Mouse (Mus musculus): ENCODE results near the gene Psmd14. TPM values are rescaled to one million over a fixed set of nuclear protein-coding genes. Genes with fewer than 3 reads are reported as not detected.
A peak's percentile ranks its signal among the peaks of the same experiment; 100 is the strongest.

Gene Psmd14
- total RNA-seq, 2 experiments from 2014 or later: 103 to 112 TPM

DNA sequence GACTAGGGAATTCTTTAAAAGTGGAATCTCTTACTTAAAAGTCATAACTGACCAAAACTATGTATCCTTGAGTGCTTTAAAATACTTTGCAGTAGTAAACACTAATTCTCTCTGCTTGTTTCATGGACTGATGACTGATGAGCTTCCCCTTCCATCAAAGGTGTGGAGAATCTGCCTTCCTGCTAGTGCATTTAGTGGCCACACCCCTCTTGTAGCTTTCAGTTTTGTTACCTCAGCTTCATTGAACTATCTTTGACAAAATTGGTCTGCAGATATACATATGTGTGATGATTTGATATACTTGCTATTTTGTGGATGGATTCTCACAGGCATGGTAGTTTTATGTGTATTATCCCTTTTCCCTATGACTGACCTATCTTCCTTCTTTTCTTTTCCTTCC, 43.5 kb downstream of the Psmd14 start:
- DNase-seq (ENCODE audit: low spot score in 2 of 2): no peak
- intact Hi-C loops (cut with DNase I): no loop called here

DNA sequence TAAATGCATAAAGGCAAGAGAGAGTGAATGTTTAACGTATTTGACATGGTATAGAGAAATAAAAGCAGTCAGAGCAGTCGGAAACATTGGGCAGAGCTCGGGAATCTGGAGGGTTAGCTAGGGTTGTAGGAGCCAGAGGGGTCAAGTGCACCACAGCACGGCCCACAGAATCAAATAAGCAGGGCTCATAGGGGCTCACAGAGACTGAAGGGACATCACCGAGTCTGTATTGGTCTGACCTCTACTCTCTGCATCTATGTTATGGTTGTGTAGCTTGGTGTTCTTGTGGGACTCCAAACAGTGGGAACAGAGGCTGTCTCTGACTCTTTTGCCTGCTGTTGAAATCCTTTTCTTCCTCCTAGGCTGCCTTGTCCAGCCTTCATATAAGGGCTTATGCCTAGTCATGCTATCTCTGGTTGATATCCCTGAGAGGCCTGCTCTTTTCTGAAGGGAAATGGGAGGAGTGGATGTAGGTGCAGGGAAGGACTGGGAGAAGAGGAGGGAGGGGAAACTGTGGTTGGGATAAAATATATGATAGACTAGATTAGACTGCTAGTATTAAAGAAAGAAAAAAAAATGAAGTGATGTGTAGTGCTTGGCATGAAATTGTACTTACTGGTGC, 47.9 kb downstream of the Psmd14 start:
- intact Hi-C loops (cut with DNase I): no loop called here
- no peak for DNase-seq (ENCODE audit: low spot score in 2 of 2)

DNA sequence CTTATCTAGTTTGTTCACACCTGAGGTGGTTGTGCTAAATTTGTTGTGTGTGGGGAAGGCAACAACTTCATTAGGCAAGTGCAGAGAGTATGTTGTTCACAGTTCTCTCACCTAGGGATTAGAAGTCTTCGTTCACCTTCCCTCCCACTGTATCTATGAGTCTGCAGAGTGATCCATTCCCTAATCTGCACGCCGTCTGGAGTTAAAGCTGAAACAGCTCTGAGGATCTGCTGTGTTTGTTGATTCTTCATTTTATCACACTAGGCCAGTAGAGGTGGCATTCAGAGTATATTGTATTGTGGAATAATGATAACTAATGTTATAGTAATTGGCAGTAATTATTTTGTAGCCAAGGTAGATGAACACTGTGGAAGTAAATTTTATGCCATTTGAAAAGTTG, 48.5 kb downstream of the Psmd14 start:
- DNase-seq (ENCODE audit: low spot score in 2 of 2): no peak
- intact Hi-C loops (cut with DNase I): no loop called here

DNA sequence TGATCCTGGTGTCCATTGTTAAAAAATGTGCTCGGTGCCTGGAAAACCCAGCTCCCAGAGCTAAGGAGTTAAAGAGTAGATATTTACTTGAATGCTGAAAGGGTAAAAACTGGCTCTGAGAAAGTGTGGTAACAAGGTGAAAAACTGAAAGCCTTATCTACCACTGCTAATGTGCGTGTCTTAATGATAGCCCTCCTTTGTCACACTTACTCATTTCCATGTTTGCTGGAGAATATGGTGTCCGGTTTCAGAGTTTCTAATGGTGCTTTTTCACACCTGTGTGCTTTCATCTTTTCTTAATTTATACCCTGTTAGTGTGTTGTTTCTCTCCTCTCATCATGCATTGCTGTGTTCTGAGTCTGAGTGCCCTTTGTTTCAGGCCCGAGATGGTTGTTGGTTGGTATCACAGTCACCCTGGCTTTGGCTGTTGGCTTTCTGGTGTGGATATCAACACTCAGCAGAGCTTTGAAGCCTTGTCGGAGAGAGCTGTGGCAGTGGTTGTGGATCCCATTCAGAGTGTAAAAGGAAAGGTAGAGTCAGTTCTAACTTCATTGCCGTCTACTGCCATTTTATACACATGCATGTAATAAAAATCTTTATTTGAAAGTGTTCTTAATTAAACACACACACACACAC, 53.1 kb downstream of the Psmd14 start:
- no peak for DNase-seq (ENCODE audit: low spot score in 2 of 2)
- intact Hi-C loops (cut with DNase I): no loop called here

DNA sequence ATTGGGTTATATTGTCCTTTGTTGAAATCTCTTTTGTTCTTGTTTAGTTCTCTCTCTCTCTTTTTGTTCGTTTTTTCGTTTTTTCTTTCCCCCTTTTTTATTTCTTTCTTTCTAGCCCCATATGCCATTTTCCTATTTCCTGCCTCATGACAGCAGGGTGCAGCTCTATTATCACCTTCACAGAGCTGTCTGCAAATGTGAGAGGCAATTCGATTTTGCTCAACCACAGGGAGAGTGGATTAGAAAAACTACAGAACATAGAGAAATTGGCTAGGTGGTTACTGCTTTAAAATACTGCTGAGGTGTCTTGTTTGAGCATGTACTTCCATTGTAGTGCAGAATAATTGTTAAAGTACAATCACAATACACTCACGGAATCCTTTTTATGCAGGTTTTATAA, 54.0 kb downstream of the Psmd14 start:
- DNase-seq (ENCODE audit: low spot score in 2 of 2): no peak
- intact Hi-C loops (cut with DNase I): no loop called here

DNA sequence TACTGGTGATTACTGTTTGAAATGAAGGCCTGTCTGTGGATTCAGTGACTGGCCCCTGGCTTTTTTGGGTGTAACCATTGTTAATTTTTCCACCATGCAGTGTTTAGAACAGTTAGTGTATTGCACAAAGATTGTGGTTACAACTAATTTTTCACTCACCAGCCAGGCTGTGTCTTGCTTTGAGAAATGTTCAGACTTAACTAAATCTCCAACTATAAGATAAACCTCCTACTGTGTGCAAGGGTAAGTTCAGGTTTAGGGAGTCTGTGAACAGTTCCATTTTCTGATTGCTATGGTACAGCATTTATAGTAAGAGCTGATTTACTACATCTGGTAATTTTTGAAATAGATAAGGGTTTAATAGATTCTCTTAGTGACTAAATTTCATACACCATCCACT, 69.3 kb downstream of the Psmd14 start:
- no peak for DNase-seq (ENCODE audit: low spot score in 2 of 2)
- intact Hi-C loops (cut with DNase I): no loop called here

DNA sequence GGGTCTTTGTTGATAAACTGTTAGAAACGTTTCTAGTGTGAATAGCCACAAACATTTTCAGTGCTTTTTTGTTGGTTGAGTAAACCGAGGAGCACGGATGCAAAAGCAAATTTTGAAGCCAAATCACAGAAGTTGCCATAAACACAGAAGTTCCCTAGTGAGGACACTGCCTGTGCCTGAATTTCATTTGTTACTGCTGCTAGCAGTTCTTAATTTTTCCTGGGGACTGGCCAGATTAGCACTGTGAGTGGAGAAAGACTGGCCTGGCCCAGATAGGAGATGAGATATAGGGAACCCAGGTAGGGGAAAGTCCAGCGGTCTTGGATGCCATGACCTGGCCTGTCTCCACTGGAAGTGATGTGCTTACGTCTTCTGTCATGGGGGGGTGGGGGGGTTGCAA, 83.5 kb downstream of the Psmd14 start:
- intact Hi-C loops (cut with DNase I): no loop called here
- no peak for DNase-seq (ENCODE audit: low spot score in 2 of 2)

DNA sequence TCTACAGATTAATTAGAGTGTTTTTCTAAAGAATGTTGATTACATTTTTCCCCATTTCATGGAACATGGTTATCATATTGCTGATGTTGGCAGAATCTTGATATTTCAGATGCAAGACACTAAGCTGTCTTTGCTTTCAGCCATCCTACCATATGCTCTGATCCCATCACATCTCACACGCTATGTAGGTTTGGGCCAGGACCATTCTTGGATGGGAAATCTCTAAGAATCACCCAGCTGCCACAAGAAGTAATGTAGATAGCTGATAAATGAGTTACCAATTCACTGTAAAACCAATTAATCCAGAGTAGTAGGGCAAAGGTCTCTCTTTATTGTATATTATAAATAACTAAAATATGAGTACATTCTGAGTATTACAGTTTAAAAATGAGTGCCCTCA, 86.6 kb downstream of the Psmd14 start:
- no peak for DNase-seq (ENCODE audit: low spot score in 2 of 2)
- intact Hi-C loops (cut with DNase I): no loop called here

DNA sequence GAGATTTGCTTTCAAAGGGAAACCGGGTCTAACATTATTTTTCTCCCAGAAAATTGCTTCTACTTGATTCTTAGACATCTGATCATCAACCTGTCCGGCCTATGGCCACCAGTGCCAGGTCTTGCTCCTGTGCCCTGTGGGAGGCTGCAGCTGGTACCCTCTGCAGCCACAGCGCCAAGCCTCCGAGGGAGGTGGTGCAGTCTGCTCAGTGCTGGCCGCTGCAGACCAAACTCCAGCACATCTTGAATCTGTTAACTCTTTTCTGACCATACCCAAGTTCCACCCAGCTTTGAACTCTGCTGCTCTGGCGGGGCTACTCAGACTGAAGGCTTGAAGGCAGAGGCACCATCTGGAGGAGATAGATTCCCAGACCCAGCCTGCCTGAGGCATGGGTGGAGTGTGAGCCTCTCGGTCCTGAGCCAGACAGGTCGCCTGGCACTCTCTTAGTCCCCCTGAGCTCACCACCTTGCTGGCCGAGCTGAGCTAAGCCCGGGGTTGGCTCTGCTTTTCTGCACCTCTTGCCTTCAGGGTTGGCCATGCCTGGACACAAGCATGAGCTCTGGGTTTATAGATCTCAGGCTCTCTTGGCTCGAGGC, 91.3 kb downstream of the Psmd14 start, which contains the start of gene Tbr1:
Tbr1 (plus strand) TSS at position 275 of the 596 bp plus-strand sequence.
- DNase-seq (ENCODE audit: low spot score in 2 of 2): peak; percentile 43 to 51
- intact Hi-C loops (cut with DNase I): no loop called here

DNA sequence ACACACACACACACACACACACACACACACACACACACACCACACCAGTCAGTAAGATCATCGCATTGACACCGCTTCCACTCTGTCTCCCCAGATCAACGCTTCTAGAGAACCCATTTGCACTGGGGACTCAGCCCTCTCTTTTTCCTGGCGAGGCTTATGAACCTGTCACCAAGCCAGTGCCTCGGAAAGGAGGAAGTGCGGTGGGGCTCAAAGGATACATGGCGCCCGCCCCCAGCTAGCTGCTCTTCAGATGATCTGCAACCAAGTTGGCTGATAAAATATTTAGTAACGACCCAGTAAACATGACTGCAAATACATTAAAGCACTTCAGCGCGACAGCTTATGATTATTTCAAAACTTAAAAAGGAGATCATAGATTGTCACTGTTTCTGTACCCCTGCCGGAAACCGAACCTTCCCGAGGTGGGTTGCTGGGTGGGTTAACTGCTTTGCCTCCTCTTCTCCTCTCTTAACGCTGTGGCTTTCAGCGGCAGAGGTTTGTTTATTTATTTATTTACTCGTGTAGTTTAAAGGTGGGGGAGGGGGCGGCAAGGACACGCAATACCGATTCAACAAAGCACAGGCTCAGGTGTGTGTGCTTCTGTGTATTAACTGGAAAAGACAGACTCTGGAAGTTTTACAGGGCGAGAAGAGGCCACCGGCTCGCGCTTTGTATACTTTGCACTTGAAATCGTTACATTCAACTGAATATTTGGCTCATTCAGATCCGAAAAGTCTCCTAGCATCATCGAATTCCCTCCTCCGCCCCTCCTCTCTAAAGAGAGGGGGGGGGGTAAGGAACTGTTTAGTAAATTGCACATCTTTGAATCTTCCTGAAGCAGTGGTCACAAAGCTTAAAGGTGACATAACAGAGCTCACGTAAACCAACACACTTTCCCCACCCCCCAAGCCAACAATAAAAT, 92.2 kb downstream of the Psmd14 start:
- DNase-seq (ENCODE audit: low spot score in 2 of 2): peak; percentile 50 to 59
- intact Hi-C loops (cut with DNase I): no loop called here

DNA sequence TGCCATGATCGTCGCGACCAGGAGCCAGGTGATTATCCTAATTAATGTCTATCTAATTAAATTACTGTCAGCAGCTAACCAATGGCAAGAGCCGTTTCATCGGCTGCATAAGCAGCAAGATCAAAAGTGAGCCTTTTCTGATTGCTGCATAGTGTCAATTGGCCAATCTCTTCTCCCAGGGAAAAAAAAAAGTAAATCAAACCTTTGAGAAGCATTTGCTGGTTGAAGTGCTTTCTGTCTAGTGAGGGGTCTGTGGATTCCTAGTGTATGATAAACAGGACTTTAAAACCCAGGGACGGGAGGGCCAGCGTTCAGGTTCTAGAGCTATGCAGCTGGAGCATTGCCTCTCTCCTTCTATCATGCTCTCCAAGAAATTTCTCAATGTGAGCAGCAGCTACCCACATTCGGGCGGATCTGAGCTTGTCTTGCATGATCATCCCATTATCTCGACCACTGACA, 92.9 kb downstream of the Psmd14 start:
- DNase-seq (ENCODE audit: low spot score in 2 of 2): peak; percentile 56 to 63
- intact Hi-C loops (cut with DNase I): no loop called here

DNA sequence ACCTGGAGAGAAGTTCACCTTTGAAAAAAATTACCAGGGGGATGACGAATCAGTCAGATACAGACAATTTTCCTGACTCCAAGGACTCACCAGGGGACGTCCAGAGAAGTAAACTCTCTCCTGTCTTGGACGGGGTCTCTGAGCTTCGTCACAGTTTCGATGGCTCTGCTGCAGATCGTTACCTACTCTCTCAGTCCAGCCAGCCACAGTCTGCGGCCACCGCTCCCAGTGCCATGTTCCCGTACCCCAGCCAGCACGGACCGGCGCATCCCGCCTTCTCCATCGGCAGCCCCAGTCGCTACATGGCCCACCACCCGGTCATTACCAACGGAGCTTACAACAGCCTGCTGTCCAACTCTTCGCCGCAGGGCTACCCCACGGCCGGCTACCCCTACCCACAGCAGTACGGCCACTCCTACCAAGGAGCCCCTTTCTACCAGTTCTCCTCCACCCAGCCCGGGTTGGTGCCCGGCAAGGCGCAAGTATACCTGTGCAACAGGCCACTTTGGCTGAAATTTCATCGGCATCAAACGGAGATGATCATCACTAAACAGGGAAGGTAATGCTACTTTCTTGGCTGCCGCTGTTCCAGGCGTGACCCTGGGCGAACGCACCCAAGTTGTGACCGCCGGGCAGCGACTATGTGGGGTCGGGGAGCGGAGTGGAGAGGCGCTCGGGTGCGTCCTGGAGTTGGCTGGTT, 93.5 kb downstream of the Psmd14 start:
- peak; percentile 54 for DNase-seq (ENCODE audit: low spot score in 2 of 2)
- intact Hi-C loops (cut with DNase I): no loop called here

DNA sequence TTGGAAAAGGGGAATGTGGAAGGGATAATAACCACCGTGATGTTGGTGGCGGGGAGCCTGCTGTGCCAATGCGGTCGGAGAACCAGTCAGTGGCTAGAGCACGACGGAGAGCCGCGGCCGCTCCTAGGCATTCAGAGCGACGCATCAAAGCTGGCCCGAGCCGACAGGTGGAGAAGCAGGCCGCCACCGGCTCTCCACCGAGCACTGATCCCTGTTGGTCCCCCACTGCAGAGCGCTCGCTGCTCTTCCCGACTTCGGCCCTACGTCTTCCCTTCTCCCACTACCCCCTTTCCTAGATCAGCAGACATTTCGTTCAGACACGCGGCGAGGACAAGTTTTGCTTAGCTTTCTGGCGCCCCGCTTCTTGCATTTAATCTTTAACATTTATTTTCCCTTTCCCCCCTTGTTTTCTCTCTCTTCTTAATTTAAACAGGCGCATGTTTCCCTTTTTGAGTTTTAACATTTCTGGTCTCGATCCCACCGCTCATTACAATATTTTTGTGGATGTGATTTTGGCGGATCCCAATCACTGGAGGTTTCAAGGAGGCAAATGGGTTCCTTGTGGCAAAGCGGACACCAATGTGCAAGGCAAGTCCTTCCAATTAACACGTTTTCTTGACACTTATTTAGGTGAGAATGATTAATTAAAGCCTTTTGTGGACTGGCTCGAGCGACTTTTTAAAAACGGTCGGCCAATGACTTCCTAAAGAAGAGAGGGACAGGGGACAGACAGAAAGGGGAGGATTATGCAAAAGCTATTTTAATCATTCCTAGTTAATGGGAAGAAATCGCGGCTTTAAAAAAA, 94.2 kb downstream of the Psmd14 start:
- intact Hi-C loops (cut with DNase I): no loop called here
- peak; percentile 29 to 38 for DNase-seq (ENCODE audit: low spot score in 2 of 2)

DNA sequence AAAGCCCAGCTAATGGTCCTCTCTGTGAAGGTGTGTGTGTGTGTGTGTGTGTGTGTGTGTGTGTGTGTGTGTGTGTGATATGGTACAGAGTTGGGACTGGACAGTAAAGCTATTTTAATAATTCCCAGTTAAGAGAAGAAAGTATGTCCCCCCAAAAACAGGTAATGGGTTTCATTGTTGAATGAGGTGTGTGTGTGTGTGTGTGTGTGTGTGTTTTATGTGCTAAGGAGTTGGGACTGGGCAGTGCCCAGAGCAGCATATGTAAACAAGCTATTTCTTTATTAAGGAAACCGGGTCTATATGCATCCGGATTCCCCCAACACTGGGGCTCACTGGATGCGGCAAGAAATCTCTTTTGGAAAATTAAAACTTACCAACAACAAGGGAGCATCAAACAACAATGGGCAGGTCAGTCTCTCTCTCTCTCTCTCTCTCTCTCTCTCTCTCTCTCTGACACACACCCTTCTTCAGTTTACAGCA, 94.9 kb downstream of the Psmd14 start:
- intact Hi-C loops (cut with DNase I): no loop called here
- DNase-seq (ENCODE audit: low spot score in 2 of 2): no peak

DNA sequence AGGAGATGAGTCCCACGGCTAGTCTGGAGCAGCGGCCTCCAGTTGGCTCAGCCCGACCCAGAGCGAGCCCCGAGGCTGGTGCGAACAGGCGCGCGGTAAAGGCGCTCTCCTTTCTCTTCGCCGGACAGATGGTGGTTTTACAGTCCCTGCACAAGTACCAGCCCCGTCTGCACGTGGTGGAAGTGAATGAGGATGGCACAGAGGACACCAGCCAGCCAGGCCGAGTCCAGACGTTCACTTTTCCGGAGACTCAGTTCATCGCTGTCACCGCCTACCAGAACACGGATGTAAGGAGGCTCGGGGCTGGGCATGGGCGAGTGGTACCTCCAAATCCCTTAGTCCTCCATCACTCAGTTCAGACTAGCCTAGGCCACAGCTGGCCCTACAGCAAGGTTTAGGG, 95.7 kb downstream of the Psmd14 start:
- DNase-seq (ENCODE audit: low spot score in 2 of 2): peak; percentile 49 to 59

DNA sequence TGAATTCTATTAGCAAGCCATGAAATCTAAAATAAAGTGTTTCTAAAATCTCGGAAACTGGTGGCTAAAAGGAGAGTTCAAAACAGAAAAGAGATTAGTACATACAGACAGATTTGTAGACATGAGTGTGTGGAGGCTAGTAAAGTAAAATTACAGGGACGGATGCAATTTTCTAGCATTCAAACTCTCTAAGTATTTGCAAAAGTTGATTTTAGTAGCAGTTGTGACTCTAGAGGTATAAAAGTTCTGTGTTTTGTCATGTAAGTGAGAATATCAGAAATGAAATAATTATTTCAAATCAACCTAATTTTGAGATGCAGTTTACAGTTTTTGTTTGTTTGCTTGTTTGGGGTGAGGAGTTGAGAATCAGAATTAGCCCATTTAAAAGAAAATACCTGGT, 96.3 kb downstream of the Psmd14 start:
- DNase-seq (ENCODE audit: low spot score in 2 of 2): no peak
- intact Hi-C loops (cut with DNase I): no loop called here

More for the DNA sequence above, 95.7 kb downstream of the Psmd14 start:
- intact Hi-C loops (cut with DNase I): no loop called here

DNA sequence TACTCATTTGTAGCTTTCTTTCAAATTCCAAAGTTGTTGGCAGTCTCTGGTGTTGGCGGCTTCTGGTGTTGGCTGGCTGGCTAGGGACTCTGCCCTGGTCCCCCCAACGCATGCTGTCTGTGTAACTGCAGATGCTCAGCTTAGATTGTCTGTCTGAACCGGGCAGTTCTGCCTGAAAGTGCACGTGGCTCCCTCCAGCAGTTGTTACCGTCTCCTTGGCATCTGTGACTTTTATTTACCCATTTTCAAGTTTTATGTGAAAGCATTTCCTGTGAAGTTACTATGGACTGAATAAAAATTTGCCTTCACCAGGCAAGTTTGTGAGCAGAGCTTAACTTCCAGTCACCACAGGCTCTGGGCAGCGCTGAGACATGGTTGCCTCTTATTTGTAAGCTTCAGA, 97.3 kb downstream of the Psmd14 start:
- peak; percentile 23 to 40 for DNase-seq (ENCODE audit: low spot score in 2 of 2)
- intact Hi-C loops (cut with DNase I): no loop called here

DNA sequence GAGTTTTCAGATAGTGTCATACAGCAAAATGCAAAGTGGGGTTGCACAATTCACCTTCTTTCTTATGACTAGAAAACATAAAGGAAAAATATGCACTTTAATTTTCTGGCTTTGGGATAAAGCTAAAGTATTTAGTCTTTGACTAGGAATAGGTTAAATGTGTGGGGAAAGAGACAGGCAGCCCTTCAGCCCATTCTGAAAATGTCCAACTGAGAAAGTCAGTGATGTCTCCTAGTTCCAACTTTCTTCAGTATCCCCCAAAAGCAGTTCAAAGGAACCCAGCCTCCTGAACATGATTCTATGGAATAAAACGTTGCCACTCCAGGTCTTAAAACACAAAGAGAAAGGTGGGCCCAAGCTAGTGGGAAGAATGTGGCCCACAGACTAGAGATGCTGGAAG, 97.9 kb downstream of the Psmd14 start:
- DNase-seq (ENCODE audit: low spot score in 2 of 2): no peak
- intact Hi-C loops (cut with DNase I): no loop called here

Data from left cerebral cortex, postnatal 36 days (tissue).